Mouse (Mus musculus): ENCODE results near the gene Gnai3. TPM values are rescaled to one million over a fixed set of nuclear protein-coding genes. Genes with fewer than 3 reads are reported as not detected.

Gene Gnai3
- total and polyA plus RNA-seq, 2 experiments from 2014 or later = 118 to 120 TPM

DNA sequence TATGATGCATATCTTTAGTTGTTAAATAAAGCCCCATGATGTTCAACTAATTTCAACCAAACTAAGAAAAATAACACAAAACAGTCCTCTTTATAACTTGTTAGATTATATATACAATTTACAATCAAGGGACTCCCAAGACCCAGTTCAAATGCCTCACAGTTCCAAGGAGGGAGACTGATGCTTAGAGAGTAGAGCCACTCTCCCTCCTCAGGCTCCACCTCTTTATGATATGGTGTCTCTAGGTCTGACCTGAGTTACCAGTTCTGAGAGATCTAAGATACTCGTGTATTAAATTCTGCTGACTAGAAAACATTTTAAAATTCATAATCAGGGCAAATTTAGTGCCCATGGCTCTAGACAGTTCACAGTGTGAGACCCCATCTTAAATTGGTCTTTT, 6.8 kb downstream of the Gnai3 start:
- Histone ChIP-seq H3K9ac (no peak overlapping the region), H3K4me2 (ENCODE audit: low read depth) (no peak overlapping the region), H3K27ac (ENCODE audit: low read depth, low read length) (no peak overlapping the region), H3K4me1 (ENCODE audit: insufficient read depth) (no peaks in the 10 kb centered on the region), H3K36me3 (ENCODE audit: insufficient read depth) (no peaks in the 10 kb centered on the region), H3K27me3 (ENCODE audit: insufficient read depth, low read length) (no peaks in the 10 kb centered on the region), H3K9me3 (ENCODE audit: low read length) (no peaks in the 10 kb centered on the region), H3K4me3 (ENCODE audit: low read depth, low read length) (no peak overlapping the region)
- ATAC-seq (no peak), DNase-seq (no peak)
- WGBS = 82% methylated on average over 1 of the region's 1 CpGs
- TF ChIP-seq CTCF (IDR thresholded peaks at IDR 0.05; ENCODE audit: low read depth) = no peak

DNA sequence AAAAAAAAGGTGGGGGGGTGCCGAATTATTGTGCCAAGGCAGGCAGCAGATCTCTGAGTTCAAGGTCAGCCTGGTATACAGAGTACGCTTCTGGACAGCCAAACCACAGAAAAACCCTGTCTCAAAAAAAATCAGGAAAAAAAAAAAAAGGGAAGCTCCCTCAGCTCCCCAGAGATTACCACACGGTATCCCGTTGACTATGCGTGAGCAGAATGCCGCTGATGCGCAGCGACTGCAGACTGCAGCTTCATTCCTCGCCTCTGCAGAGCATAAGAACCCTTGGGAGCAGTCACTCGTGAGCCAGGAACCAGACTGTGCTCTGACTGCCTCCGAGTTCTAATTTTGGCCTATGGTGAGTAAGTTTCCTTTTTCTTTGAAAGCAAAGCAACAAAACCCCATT, 11.2 kb downstream of the Gnai3 start:
- WGBS = 65% methylated on average over 11 of the region's 11 CpGs
- Histone ChIP-seq H3K36me3 (ENCODE audit: insufficient read depth) (no peaks in the 10 kb centered on the region), H3K4me3 (ENCODE audit: low read depth, low read length) (no peak overlapping the region), H3K4me1 (ENCODE audit: insufficient read depth) (no peaks in the 10 kb centered on the region), H3K9me3 (ENCODE audit: low read length) (no peaks in the 10 kb centered on the region), H3K9ac (no peak overlapping the region), H3K27ac (ENCODE audit: low read depth, low read length) (0 out of 2 replicates have a peak overlapping the region, but pooled peaks have one; percentile 21), H3K4me2 (ENCODE audit: low read depth) (no peak overlapping the region), H3K27me3 (ENCODE audit: insufficient read depth, low read length) (no peaks in the 10 kb centered on the region)
- DNase-seq (peak; percentile 56), ATAC-seq (peak; percentile 78)
- no peak for TF ChIP-seq CTCF (IDR thresholded peaks at IDR 0.05; ENCODE audit: low read depth)

DNA sequence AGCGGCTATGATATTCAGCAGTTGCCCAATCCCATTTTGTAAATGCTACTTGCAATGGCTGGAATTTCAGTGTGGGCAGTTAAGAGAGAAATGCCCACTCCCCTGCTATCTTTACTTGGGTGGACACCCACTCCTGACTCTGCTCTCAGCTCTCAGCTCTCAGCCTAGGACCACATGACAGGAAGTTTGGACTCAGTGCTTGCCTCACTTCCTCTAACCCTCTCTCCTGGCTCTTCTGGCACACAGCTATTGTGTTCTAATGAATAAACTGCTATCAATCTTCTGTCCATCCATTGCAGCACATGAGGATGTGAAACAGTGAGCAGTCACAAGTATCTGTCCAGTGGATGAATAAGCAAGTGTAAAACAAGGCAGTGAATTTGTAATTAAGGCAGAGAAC, 13.5 kb downstream of the Gnai3 start:
- 79% methylated on average over 1 of the region's 1 CpGs for WGBS
- no peaks in the 10 kb centered on the region for H3K4me1 ChIP-seq (ENCODE audit: insufficient read depth)
- no peak for ATAC-seq
- H3K36me3 ChIP-seq (ENCODE audit: insufficient read depth) = no peaks in the 10 kb centered on the region
- H3K27ac ChIP-seq (ENCODE audit: low read depth, low read length) = no peak overlapping the region
- DNase-seq = no peak
- no peaks in the 10 kb centered on the region for H3K27me3 ChIP-seq (ENCODE audit: insufficient read depth, low read length)
- H3K9ac ChIP-seq = no peak overlapping the region
- no peak overlapping the region for H3K4me3 ChIP-seq (ENCODE audit: low read depth, low read length)
- no peak overlapping the region for H3K4me2 ChIP-seq (ENCODE audit: low read depth)
- no peak for TF ChIP-seq CTCF (IDR thresholded peaks at IDR 0.05; ENCODE audit: low read depth)
- H3K9me3 ChIP-seq (ENCODE audit: low read length) = no peaks in the 10 kb centered on the region

DNA sequence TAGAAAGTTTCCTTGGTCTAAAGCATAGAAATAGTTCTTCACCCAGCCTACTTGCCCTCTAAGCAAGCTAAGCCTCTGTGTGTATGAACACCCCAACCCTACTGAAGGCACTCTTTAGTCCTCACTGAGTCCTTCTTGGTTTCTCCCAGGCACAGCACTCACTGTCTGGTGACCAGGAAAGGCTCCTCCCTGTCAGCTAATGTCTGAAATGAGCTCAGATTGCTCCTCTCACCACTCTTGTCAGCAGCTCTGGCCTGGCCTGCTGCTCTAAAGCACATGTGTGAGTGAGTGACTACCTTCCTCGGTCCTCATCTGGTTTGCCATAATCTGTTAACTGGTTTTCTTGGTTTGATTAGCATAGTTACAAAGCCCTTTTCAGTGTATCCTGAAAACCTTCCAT, 14.1 kb downstream of the Gnai3 start:
- Histone ChIP-seq H3K4me3 (ENCODE audit: low read depth, low read length) (no peak overlapping the region), H3K9ac (no peak overlapping the region), H3K27ac (ENCODE audit: low read depth, low read length) (no peak overlapping the region), H3K27me3 (ENCODE audit: insufficient read depth, low read length) (no peaks in the 10 kb centered on the region), H3K9me3 (ENCODE audit: low read length) (no peaks in the 10 kb centered on the region), H3K4me1 (ENCODE audit: insufficient read depth) (no peaks in the 10 kb centered on the region), H3K4me2 (ENCODE audit: low read depth) (no peak overlapping the region), H3K36me3 (ENCODE audit: insufficient read depth) (no peaks in the 10 kb centered on the region)
- ATAC-seq (no peak), DNase-seq (no peak)
- WGBS = 87% methylated on average over 1 of the region's 1 CpGs
- no peak for TF ChIP-seq CTCF (IDR thresholded peaks at IDR 0.05; ENCODE audit: low read depth)

DNA sequence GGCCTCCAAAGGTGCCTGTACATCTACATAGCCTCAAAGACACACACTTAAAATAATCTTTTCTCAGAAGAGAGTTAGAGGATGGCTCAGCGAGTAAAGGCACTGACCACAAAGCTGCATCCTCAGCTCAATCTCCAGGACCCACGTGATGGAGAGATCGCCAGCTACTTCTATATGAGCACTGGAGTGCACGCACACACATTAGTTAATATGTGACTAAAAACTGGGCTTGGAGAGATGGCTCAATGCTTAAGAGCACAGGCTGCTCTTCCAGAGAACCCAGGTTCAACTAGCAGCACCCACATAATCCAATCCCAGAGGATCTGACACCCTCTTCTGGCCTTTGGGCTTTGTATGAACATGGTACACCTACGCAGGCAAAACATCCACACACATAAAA, 14.7 kb downstream of the Gnai3 start:
- H3K4me3 ChIP-seq (ENCODE audit: low read depth, low read length) = no peak overlapping the region
- no peak overlapping the region for H3K27ac ChIP-seq (ENCODE audit: low read depth, low read length)
- no peaks in the 10 kb centered on the region for H3K27me3 ChIP-seq (ENCODE audit: insufficient read depth, low read length)
- WGBS = 95% methylated on average over 5 of the region's 5 CpGs
- TF ChIP-seq CTCF (IDR thresholded peaks at IDR 0.05; ENCODE audit: low read depth) = no peak
- no peak for ATAC-seq
- H3K9ac ChIP-seq = no peak overlapping the region
- no peaks in the 10 kb centered on the region for H3K9me3 ChIP-seq (ENCODE audit: low read length)
- no peak for DNase-seq
- no peaks in the 10 kb centered on the region for H3K4me1 ChIP-seq (ENCODE audit: insufficient read depth)
- H3K4me2 ChIP-seq (ENCODE audit: low read depth) = no peak overlapping the region
- H3K36me3 ChIP-seq (ENCODE audit: insufficient read depth) = no peaks in the 10 kb centered on the region

DNA sequence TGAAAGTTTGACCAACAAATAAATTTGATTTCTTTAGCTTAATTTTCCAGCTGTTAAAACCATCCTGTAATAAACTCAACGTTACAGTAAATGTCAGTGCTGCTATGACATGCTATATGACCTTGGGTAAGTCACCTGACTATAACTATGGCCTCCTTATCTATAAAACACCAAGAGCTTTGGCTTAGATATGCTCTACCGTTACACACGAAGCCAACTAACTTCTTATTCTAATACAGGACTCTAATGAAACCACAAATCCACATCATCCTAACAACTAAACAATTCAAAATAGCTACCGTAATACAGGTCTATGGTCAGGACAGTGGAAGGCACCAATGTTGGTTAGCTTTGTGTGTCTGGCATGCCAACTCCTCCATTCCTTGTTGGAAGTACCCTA, 16.1 kb downstream of the Gnai3 start:
- H3K4me2 ChIP-seq (ENCODE audit: low read depth) = no peak overlapping the region

DNA sequence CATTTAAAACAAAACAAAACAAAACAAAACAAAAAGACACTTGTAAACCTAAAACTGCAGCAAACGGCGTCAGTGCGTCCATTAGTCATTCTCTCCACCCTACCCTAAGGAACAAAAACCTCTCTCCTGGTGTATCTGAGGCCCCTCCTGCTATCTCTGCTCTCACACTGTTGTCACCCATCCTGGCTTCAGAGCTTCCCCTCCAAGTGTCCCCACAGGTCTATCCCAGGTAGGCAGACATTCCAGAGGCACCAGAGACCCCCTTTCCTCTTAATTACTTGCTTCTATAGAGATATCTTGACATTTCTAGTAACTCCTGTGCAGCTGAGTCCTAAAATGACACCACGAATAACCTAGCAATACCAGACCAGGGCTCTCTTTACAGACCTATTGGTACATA, 16.6 kb downstream of the Gnai3 start:
- Histone ChIP-seq H3K4me1 (ENCODE audit: insufficient read depth) (no peaks in the 10 kb centered on the region), H3K36me3 (ENCODE audit: insufficient read depth) (no peaks in the 10 kb centered on the region), H3K4me3 (ENCODE audit: low read depth, low read length) (no peak overlapping the region), H3K27me3 (ENCODE audit: insufficient read depth, low read length) (no peaks in the 10 kb centered on the region), H3K27ac (ENCODE audit: low read depth, low read length) (no peak overlapping the region), H3K9me3 (ENCODE audit: low read length) (no peaks in the 10 kb centered on the region), H3K9ac (no peak overlapping the region), H3K4me2 (ENCODE audit: low read depth) (no peak overlapping the region)
- ATAC-seq (no peak), DNase-seq (no peak)
- no peak for TF ChIP-seq CTCF (IDR thresholded peaks at IDR 0.05; ENCODE audit: low read depth)
- 91% methylated on average over 4 of the region's 4 CpGs for WGBS

More for the DNA sequence above, 16.1 kb downstream of the Gnai3 start:
- no peaks in the 10 kb centered on the region for H3K27me3 ChIP-seq (ENCODE audit: insufficient read depth, low read length)
- no peaks in the 10 kb centered on the region for H3K4me1 ChIP-seq (ENCODE audit: insufficient read depth)
- no peaks in the 10 kb centered on the region for H3K36me3 ChIP-seq (ENCODE audit: insufficient read depth)
- no peak overlapping the region for H3K4me3 ChIP-seq (ENCODE audit: low read depth, low read length)
- no peak for TF ChIP-seq CTCF (IDR thresholded peaks at IDR 0.05; ENCODE audit: low read depth)
- WGBS = 95% methylated on average over 4 of the region's 4 CpGs
- DNase-seq (no peak), ATAC-seq (no peak)
- no peak overlapping the region for H3K9ac ChIP-seq
- H3K27ac ChIP-seq (ENCODE audit: low read depth, low read length) = no peak overlapping the region
- no peaks in the 10 kb centered on the region for H3K9me3 ChIP-seq (ENCODE audit: low read length)

DNA sequence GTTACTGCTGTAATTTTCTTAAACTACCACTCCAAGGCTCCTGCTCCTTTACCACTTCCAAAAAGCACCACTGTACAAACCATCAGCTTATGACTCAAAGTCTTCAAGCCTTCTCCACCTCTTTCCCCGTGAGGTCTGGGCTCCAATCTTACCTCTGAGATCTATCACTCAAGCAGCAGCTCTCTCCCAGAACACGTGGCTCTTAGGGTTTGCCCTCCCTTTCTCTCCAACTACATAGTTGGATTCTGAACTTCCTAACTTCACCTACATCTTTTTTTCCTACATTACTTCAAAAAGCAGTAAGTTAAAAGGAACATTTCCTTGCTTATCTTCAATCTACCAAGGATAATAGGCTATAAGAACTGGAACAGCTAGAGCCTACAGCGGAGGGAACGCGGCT, 17.4 kb downstream of the Gnai3 start:
- Histone ChIP-seq H3K4me2 (ENCODE audit: low read depth) (no peak overlapping the region), H3K27ac (ENCODE audit: low read depth, low read length) (no peak overlapping the region), H3K9me3 (ENCODE audit: low read length) (no peaks in the 10 kb centered on the region), H3K4me1 (ENCODE audit: insufficient read depth) (no peaks in the 10 kb centered on the region), H3K27me3 (ENCODE audit: insufficient read depth, low read length) (no peaks in the 10 kb centered on the region), H3K9ac (no peak overlapping the region), H3K4me3 (ENCODE audit: low read depth, low read length) (no peak overlapping the region), H3K36me3 (ENCODE audit: insufficient read depth) (no peaks in the 10 kb centered on the region)
- no peak for ATAC-seq
- no peak for TF ChIP-seq CTCF (IDR thresholded peaks at IDR 0.05; ENCODE audit: low read depth)
- WGBS = 88% methylated on average over 5 of the region's 5 CpGs
- no peak for DNase-seq
